Mouse (Mus musculus): ENCODE results near the gene Pus3. TPM values are rescaled to one million over a fixed set of nuclear protein-coding genes. Genes with fewer than 3 reads are reported as not detected.

Gene Pus3
- 3.1 TPM for polyA plus RNA-seq (2012; fragmentation: generic; extraction: Trizol)
- long read RNA-seq, experiment 1, partial matches to known transcripts: 3 of 4 reads
- long read RNA-seq, experiment 1, other reads (novel, unspliced or antisense): 0 of 4 reads
- long read RNA-seq, experiment 2, transcript Pus3-201 (4 exons, 2,019 nt): major isoform, 14 of 25 reads
- long read RNA-seq, experiment 2, partial matches to known transcripts: 10 of 25 reads
- long read RNA-seq, experiment 2, other reads (novel, unspliced or antisense): 1 of 25 reads

DNA sequence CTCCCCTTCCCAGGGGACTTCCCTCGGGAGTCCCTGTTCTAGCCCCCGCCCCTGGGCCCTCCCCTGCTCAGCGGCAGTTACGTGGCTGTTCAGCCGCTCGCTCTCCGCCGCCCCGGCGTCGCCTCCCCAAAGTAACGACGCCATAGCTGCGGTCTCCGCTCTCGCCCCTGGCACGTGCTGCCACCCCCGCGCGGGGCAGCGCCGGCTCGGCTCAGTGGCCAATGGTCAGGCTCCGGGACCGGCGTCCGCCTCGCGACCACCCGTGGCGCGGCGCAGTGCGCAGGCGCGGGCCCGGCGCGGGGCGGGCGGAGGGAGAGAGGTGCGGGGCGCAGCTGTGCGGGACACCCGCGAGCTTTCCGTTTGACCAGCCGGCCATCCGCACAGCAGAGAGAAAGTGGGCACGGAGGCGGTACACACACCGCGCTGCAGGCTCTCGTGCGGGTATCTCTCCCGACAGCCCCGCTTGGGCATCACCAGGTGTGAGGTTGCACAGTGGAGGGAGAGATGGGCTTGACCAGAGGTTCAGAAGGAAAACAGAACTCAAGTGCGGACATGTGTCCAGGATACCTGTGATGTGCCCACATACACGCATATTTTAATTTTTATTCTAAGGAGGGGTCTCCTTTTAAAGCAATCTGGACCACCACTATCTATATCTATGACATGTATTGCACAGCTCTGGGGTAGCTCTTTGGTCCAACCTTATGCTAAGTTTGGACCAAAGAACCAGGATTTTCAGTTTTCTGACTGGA, at the start of gene Pus3, which contains the start of gene Ddx25:
TSS of gene Pus3 (plus strand) at position 339 of the 752 bp plus-strand sequence.
TSS of gene Ddx25 (minus strand) at position 272 of the 752 bp plus-strand sequence.
- Histone ChIP-seq H3K36me3 (ENCODE audit: control insufficient read depth, insufficient read depth) (peaks cover 30% of the 10 kb centered on the region), H3K27me3 (ENCODE audit: control insufficient read depth, insufficient read depth, insufficient read length) (peaks cover 30% of the 10 kb centered on the region)
- TF ChIP-seq CTCF (IDR thresholded peaks at IDR 0.05; ENCODE audit: control insufficient read depth, insufficient read depth, insufficient read length) (no peak), MYOG (IDR thresholded peaks at IDR 0.05; ENCODE audit: control insufficient read depth, extremely low read depth, insufficient read length) (no peak), MAX (IDR thresholded peaks at IDR 0.05) (no peak), CEBPB (IDR thresholded peaks at IDR 0.05; ENCODE audit: low read depth) (no peak), MYOD1 (IDR thresholded peaks at IDR 0.05; ENCODE audit: control insufficient read depth, insufficient read length, low read depth) (no peak), FOSL1 (IDR thresholded peaks at IDR 0.05; ENCODE audit: insufficient read depth, low read length, poor library complexity, severe bottlenecking) (no peak)

DNA sequence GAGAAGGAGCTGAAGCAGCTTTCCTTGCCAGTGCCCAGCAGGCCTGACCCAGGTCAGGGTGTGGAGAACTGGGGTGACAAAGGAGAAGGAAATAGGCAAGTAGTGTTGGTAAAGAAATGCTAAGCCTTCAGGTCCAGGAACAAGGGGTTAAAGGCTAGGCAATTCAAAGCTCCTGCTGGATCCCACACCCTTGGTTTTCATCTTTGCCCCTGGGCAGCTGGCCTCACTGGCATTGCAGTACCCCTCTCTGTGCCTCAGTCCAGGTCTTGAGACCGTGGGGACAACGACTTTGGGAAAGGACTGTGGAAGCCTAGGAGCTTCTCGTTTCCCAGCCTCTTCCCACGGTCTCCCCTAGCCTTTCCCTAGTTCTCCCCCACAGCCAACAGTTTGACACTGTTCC, 44.5 kb upstream of the Pus3 start:
- TF ChIP-seq CTCF (IDR thresholded peaks at IDR 0.05; ENCODE audit: control insufficient read depth, insufficient read depth, insufficient read length) (no peak), USF1 (IDR thresholded peaks at IDR 0.05; ENCODE audit: low read depth) (no peak), FOSL1 (IDR thresholded peaks at IDR 0.05; ENCODE audit: insufficient read depth, low read length, poor library complexity, severe bottlenecking) (no peak), MYOG (IDR thresholded peaks at IDR 0.05; ENCODE audit: control insufficient read depth, extremely low read depth, insufficient read length) (no peak), CEBPB (IDR thresholded peaks at IDR 0.05; ENCODE audit: low read depth) (no peak), MYOD1 (IDR thresholded peaks at IDR 0.05; ENCODE audit: control insufficient read depth, insufficient read length, low read depth) (no peak), MAX (IDR thresholded peaks at IDR 0.05) (no peak)
- no peaks in the 10 kb centered on the region for H3K79me3 ChIP-seq (ENCODE audit: low read depth)
- no peaks in the 10 kb centered on the region for H3K79me2 ChIP-seq (ENCODE audit: control insufficient read depth, insufficient read depth)
- H3K27me3 ChIP-seq (ENCODE audit: control insufficient read depth, insufficient read depth, insufficient read length): no peaks in the 10 kb centered on the region
- no peak overlapping the region for H3ac ChIP-seq (ENCODE audit: control insufficient read depth, insufficient read length, low read depth)
- no peaks in the 10 kb centered on the region for H3K36me3 ChIP-seq (ENCODE audit: control insufficient read depth, insufficient read depth)
- no peak overlapping the region for H3K4me3 ChIP-seq (ENCODE audit: insufficient read depth, poor library complexity, severe bottlenecking)

More for the DNA sequence above, at the start of gene Pus3, which contains the start of gene Ddx25:
- Histone ChIP-seq H3K79me2 (ENCODE audit: control insufficient read depth, insufficient read depth) (peaks cover 41% of the 10 kb centered on the region), H3ac (ENCODE audit: control insufficient read depth, insufficient read length, low read depth) (peak within 1 kb of the TSS; percentile 77), H3K79me3 (ENCODE audit: low read depth) (peaks cover 28% of the 10 kb centered on the region), H3K4me3 (ENCODE audit: insufficient read depth, poor library complexity, severe bottlenecking) (peak within 1 kb of the TSS; percentile 71)

DNA sequence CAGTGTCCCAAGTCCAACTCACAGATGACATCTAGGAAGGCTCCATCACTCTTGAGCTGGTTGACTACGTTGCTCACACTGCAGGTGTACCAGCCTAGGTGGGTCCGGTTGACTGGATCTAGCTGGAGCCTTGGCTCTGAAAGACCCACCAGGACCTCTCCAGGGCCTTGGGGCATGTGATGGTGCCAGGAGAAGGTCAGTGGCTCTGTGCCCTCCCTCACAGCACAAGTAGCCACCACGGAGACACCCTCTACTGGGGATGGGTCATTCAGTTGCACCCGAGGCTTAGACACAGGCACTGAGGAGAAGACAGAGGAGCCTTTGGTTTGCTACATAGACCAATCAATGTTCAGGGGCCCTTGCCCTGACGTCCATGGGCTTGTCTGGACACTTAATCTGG, 42.2 kb upstream of the Pus3 start:
- TF ChIP-seq USF1 (IDR thresholded peaks at IDR 0.05; ENCODE audit: low read depth) (no peak), CTCF (IDR thresholded peaks at IDR 0.05; ENCODE audit: control insufficient read depth, insufficient read depth, insufficient read length) (no peak), MAX (IDR thresholded peaks at IDR 0.05) (no peak), CEBPB (IDR thresholded peaks at IDR 0.05; ENCODE audit: low read depth) (no peak), FOSL1 (IDR thresholded peaks at IDR 0.05; ENCODE audit: insufficient read depth, low read length, poor library complexity, severe bottlenecking) (no peak), MYOD1 (IDR thresholded peaks at IDR 0.05; ENCODE audit: control insufficient read depth, insufficient read length, low read depth) (no peak), MYOG (IDR thresholded peaks at IDR 0.05; ENCODE audit: control insufficient read depth, extremely low read depth, insufficient read length) (no peak)
- Histone ChIP-seq H3ac (ENCODE audit: control insufficient read depth, insufficient read length, low read depth) (no peak overlapping the region), H3K79me3 (ENCODE audit: low read depth) (no peaks in the 10 kb centered on the region), H3K27me3 (ENCODE audit: control insufficient read depth, insufficient read depth, insufficient read length) (no peaks in the 10 kb centered on the region), H3K79me2 (ENCODE audit: control insufficient read depth, insufficient read depth) (no peaks in the 10 kb centered on the region), H3K4me3 (ENCODE audit: insufficient read depth, poor library complexity, severe bottlenecking) (no peak overlapping the region), H3K36me3 (ENCODE audit: control insufficient read depth, insufficient read depth) (no peaks in the 10 kb centered on the region)

DNA sequence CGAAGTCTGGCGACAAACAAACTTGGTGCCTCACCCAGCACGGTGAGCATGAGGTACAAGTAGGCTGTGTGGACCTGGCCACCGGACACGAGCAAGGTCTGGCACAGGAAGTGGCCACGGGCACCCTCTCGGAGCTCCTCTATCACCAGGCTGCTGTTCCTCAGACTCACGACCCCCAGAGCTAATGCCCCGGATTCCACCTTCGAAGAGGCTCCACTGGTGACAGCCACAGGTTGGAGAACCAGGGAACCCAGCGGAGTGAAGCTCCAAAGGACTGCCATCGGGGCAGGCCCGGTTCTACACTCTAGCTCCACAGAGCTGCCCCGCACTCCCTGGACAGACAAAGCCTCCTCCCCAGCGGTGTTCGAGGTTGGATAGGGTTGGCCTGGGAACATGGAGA, 41.7 kb upstream of the Pus3 start:
- H3K79me3 ChIP-seq (ENCODE audit: low read depth): no peaks in the 10 kb centered on the region
- H3K36me3 ChIP-seq (ENCODE audit: control insufficient read depth, insufficient read depth): no peaks in the 10 kb centered on the region
- no peaks in the 10 kb centered on the region for H3K27me3 ChIP-seq (ENCODE audit: control insufficient read depth, insufficient read depth, insufficient read length)
- H3K4me3 ChIP-seq (ENCODE audit: insufficient read depth, poor library complexity, severe bottlenecking): no peak overlapping the region
- no peak overlapping the region for H3ac ChIP-seq (ENCODE audit: control insufficient read depth, insufficient read length, low read depth)
- TF ChIP-seq MYOD1 (IDR thresholded peaks at IDR 0.05; ENCODE audit: control insufficient read depth, insufficient read length, low read depth) (no peak), USF1 (IDR thresholded peaks at IDR 0.05; ENCODE audit: low read depth) (no peak), CEBPB (IDR thresholded peaks at IDR 0.05; ENCODE audit: low read depth) (no peak), CTCF (IDR thresholded peaks at IDR 0.05; ENCODE audit: control insufficient read depth, insufficient read depth, insufficient read length) (no peak), MYOG (IDR thresholded peaks at IDR 0.05; ENCODE audit: control insufficient read depth, extremely low read depth, insufficient read length) (no peak), FOSL1 (IDR thresholded peaks at IDR 0.05; ENCODE audit: insufficient read depth, low read length, poor library complexity, severe bottlenecking) (no peak), MAX (IDR thresholded peaks at IDR 0.05) (no peak)
- no peaks in the 10 kb centered on the region for H3K79me2 ChIP-seq (ENCODE audit: control insufficient read depth, insufficient read depth)

DNA sequence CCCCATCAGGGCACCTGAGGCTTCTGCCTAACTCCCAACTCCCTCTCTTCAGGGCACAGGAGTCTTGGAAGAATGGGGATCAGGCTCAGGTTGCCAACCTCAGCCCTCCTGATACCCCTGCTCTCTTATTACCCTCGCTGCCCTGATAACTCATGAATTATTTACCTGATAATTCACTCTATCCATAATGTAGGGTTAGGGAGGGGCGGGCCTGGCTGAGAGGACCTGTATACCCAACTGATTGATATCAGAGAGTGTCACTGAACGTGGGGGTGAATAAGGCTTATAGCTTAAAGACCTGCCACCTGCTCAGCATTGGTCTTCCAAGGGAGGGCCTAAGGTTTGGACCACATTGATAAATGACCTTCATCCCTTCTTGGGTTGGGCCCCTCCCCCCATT, 40.2 kb upstream of the Pus3 start, which contains the start of gene Gm1113:
TSS of gene Gm1113 (minus strand) at position 101 of the 400 bp plus-strand sequence.
- no peaks in the 10 kb centered on the region for H3K79me3 ChIP-seq (ENCODE audit: low read depth)
- H3K36me3 ChIP-seq (ENCODE audit: control insufficient read depth, insufficient read depth): no peaks in the 10 kb centered on the region
- H3K79me2 ChIP-seq (ENCODE audit: control insufficient read depth, insufficient read depth): no peaks in the 10 kb centered on the region
- no peak within 1 kb of the TSS for H3K4me3 ChIP-seq (ENCODE audit: insufficient read depth, poor library complexity, severe bottlenecking)
- no peak within 1 kb of the TSS for H3ac ChIP-seq (ENCODE audit: control insufficient read depth, insufficient read length, low read depth)
- H3K27me3 ChIP-seq (ENCODE audit: control insufficient read depth, insufficient read depth, insufficient read length): no peaks in the 10 kb centered on the region
- TF ChIP-seq CTCF (IDR thresholded peaks at IDR 0.05; ENCODE audit: control insufficient read depth, insufficient read depth, insufficient read length) (no peak), CEBPB (IDR thresholded peaks at IDR 0.05; ENCODE audit: low read depth) (no peak), USF1 (IDR thresholded peaks at IDR 0.05; ENCODE audit: low read depth) (no peak)

Measured in C2C12 (cell line).